Mouse (Mus musculus) hindbrain, embryonic 11.5 days (tissue): ENCODE measurements around the gene Lrrc3c. TPM values are rescaled to one million over a fixed set of nuclear protein-coding genes. Genes with fewer than 3 reads are reported as not detected.

ENCODE experiments used
- ATAC-seq: fragments of 200-750 bp; cut with Nextera tagmentation; 2 replicates; pipeline ENCODE4 v1.8.0; 2017; ENCODE audit warnings: mild to moderate bottlenecking, moderate TSS enrichment, moderate library complexity; ENCODE audit not compliant: low FRiP score
- DNase-seq: peaks from one replicate; pipeline ENCODE4 v3.0.0-alpha.2; 2015; ENCODE audit warnings: low spot score
- H3K27ac ChIP-seq: fragments of 300-500 bp; sonication (generic); 2 replicates; pipeline ENCODE4 v1.5.1; 2014; ENCODE audit warnings: mild to moderate bottlenecking, low read depth, low read length
- H3K27me3 ChIP-seq: fragments of 300-500 bp; sonication (generic); 2 replicates; pipeline ENCODE4 v1.6.1; 2014; ENCODE audit warnings: mild to moderate bottlenecking, low read length, moderate library complexity, mixed read lengths; ENCODE audit not compliant: control insufficient read depth, insufficient read depth
- H3K36me3 ChIP-seq: fragments of 300-500 bp; sonication (generic); 2 replicates; pipeline ENCODE4 v1.6.1; 2014; ENCODE audit warnings: mild to moderate bottlenecking, low read length, moderate library complexity, mixed read lengths; ENCODE audit not compliant: control insufficient read depth, insufficient read depth
- H3K4me1 ChIP-seq: fragments of 300-500 bp; sonication (generic); replicated peaks from 2 replicates; pipeline ENCODE4 v1.6.1; 2014; ENCODE audit warnings: low read length, mixed read lengths; ENCODE audit not compliant: control insufficient read depth, insufficient read depth
- H3K4me2 ChIP-seq: fragments of 300-500 bp; sonication (generic); replicated peaks from 2 replicates; pipeline ENCODE4 v1.6.1; 2014; ENCODE audit warnings: mild to moderate bottlenecking, low read depth, low read length
- H3K4me3 ChIP-seq: fragments of 300-500 bp; sonication (generic); 2 replicates; pipeline ENCODE4 v1.5.1; 2014; ENCODE audit warnings: low read depth, low read length
- H3K9ac ChIP-seq: fragments of 300-500 bp; sonication (generic); 2 replicates; pipeline ENCODE4 v1.6.1; 2014; ENCODE audit warnings: low read depth, low read length
- H3K9me3 ChIP-seq: fragments of 300-500 bp; sonication (generic); 2 replicates; pipeline ENCODE4 v1.6.1; 2016; ENCODE audit warnings: low read length; ENCODE audit not compliant: control insufficient read depth
- WGBS: fragments of 180-500 bp; shearing (Covaris S2); extraction: QIAGEN DNeasy Blood & Tissue Kit; methylation state at CpG from one replicate; pipeline ENCODE4 v1.1.7; 2014; 5-methylcytosine and 5-hydroxymethylcytosine counted together
- polyA plus RNA-seq: library from polyadenylated mRNA; unstranded; fragments of >200 nt; fragmentation: Nextera tagmentation; extraction: Ambion mirVana; gene quantifications from 2 replicates; pipeline ENCODE4 v1.2.1, GENCODE M21; 2014

Lrrc3c gene
- not detected in 2 replicates for polyA plus RNA-seq

DNA sequence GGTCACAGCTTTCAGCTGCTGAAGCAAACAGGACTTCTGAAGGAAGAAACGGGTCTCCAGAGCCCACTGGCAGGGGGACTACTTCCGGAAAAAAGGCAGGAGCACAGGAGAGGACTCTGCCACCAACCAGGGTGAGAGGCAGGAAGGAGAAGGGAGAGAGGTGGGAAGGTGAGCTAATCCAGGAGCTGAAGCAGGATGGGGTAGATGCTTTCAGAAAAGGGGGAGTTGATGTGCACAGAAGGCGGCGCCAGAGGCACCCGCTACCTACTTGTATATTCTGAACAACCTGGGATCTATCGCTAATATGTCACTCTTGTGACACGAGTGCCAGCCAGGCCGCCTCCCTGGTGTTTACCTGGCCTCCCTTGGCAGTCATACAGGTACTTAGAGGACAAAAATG lies at the start of gene Lrrc3c:
TSS of gene Lrrc3c (plus strand) at position 301 of the 400 bp plus-strand sequence.
- no peak within 1 kb of the TSS for H3K4me3 ChIP-seq
- no peak within 1 kb of the TSS for H3K27ac ChIP-seq
- no peaks in the 10 kb centered on the region for H3K36me3 ChIP-seq
- no peaks in the 10 kb centered on the region for H3K4me1 ChIP-seq
- H3K4me2 ChIP-seq = no peak within 1 kb of the TSS
- DNase-seq (no peak), ATAC-seq (no peak)
- no peak within 1 kb of the TSS for H3K9ac ChIP-seq
- H3K9me3 ChIP-seq = no peaks in the 10 kb centered on the region
- 0 out of 2 replicates have a peak, but pooled peaks cover 5% of the 10 kb centered on the region for H3K27me3 ChIP-seq
- 89% methylated on average over 8 of the region's 8 CpGs for WGBS

DNA sequence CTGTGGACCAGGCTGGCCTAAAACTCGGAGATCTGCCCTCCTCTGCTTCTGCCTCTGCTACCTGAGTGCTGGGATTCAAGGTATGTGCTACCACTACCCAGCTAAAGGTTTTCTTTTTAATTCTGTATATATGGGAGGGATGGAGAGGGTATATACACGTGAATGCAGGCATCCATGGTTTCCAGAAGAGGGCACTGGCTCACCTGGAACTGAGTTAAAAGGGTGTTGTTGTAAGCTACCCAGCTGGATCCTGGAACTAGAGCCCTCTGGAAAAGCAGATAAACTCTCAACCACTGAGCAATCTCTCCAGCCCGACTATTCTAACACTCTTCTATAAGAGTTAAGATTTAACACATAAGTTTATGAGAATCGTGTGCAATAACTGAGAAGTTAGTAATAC lies 48.7 kb upstream of the Lrrc3c start:
- Histone ChIP-seq H3K4me2 (no peak overlapping the region), H3K4me3 (no peak overlapping the region), H3K4me1 (no peaks in the 10 kb centered on the region), H3K36me3 (no peaks in the 10 kb centered on the region), H3K9ac (no peak overlapping the region), H3K27ac (no peak overlapping the region), H3K9me3 (no peaks in the 10 kb centered on the region), H3K27me3 (peaks cover 50% of the 10 kb centered on the region)
- ATAC-seq (no peak), DNase-seq (no peak)
- WGBS = 75% methylated on average over 4 of the region's 4 CpGs

DNA sequence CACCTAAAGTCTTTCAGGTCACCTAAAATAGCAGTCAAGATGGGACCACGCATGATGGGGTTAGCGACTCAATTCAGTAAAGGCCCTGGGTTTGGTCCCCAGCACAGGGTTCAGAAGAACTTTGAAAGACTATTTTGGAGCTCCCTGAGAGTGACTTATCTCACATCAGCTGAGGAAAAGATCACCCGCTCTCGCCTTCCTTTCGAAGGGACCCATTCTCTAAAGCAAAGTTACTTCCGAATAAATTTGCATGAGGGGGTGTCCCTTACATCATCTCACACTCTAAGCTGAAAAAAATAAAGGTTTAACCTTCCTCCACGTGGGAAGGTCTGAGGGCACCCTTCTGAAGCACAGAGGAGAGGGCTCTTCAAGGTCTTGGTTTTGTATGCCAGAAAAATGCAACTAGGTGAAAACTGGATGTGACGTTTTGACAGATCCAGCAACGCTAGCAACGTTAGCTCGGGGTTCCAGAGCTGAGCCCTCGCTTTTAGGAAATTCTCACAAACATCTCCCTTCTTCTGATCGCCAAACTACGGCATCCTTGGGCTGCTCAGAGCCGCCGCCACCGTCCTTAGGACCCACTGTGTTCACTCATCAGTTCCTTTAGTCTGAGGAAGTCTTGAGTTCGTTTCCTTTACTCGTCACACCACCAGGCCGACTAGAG lies 47.6 kb upstream of the Lrrc3c start:
- H3K9me3 ChIP-seq = no peaks in the 10 kb centered on the region
- DNase-seq (no peak), ATAC-seq (peak; percentile 2; the same call in 1 of the 2 replicates)
- no peaks in the 10 kb centered on the region for H3K4me1 ChIP-seq
- peaks cover 43% of the 10 kb centered on the region for H3K27me3 ChIP-seq
- H3K4me2 ChIP-seq = peak overlapping the region; percentile 46
- WGBS = 20% methylated on average over 20 of the region's 20 CpGs
- H3K36me3 ChIP-seq = no peaks in the 10 kb centered on the region
- H3K4me3 ChIP-seq = peak overlapping the region; percentile 71
- H3K27ac ChIP-seq = no peak overlapping the region
- H3K9ac ChIP-seq = peak overlapping the region; percentile 74; the same call in 1 of the 2 replicates

DNA sequence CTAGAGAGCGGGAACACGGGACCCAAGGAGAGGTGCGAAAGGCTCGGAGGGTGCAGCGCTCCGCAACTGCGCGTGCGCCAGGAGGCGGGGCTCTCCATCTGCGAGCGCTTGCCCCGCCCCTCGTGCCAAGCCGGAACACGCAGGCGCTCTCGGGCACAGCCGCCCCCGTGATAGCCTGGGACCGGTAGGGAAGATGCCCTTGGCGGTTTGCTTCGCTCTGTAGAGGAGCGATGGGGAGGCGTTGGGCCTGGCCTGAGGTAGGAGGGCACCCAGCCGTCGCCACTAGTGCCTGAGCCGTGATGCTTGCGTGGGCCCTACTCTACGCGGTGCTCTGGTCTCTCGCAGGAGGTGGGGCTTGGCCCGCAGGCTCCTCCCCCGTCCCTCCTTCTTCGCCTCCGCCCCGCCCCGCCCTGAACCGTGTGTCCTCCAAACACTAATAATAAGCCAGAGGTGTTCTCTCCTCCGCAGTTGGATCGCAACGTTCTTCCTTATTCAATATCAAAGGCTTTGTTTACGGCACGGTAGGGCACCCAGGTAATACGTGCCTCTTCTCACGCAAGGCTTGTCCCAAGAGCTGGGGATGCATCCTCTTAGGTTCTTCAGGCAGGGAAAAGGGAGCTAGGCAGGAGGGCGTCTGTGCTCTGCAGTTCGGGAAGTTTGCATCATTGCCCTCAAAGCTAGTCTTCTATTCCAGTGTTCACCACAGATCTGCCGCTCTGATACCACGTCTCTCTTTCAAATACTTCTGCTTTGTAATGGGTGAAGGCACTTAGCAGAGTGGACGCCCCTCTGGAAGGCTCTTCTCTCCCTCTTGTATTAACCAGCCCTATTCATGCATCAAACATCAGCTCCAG lies 46.9 kb upstream of the Lrrc3c start, which contains the start of gene Zpbp2:
TSS of gene Zpbp2 (plus strand) at position 123 of the 854 bp plus-strand sequence.
- DNase-seq (peak; percentile 97), ATAC-seq (peak; percentile 97)
- Histone ChIP-seq H3K36me3 (no peaks in the 10 kb centered on the region), H3K4me1 (no peaks in the 10 kb centered on the region), H3K4me2 (peak within 1 kb of the TSS; percentile 46), H3K27ac (peak within 1 kb of the TSS; percentile 58; the same call in 1 of the 2 replicates), H3K27me3 (peaks cover 36% of the 10 kb centered on the region), H3K4me3 (peak within 1 kb of the TSS; percentile 71), H3K9ac (peak within 1 kb of the TSS; percentile 74), H3K9me3 (no peaks in the 10 kb centered on the region)
- 2% methylated on average over 39 of the region's 51 CpGs for WGBS

DNA sequence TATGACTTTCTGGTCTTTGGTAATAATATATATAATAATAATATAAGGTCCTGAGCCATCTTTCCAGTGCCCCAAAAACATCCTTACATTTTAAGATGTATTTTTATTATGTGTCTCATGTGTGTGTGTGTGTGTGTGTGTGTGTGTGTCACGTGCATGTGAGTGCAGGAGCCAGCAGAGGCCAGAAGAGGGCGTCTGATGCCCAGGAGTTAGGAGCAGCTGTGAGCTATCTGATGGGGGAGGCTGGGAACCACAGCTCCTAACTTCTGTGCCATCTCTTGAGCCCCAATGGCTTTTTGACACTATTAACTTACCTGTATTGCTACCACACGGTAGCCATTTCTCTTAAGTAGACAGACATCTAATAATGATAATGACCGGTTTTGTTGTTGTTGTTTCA lies 44.1 kb upstream of the Lrrc3c start:
- Histone ChIP-seq H3K27ac (no peak overlapping the region), H3K27me3 (peaks cover 13% of the 10 kb centered on the region), H3K36me3 (no peaks in the 10 kb centered on the region), H3K4me2 (no peak overlapping the region), H3K9me3 (no peaks in the 10 kb centered on the region), H3K4me1 (no peaks in the 10 kb centered on the region), H3K9ac (no peak overlapping the region), H3K4me3 (no peak overlapping the region)
- 92% methylated on average over 4 of the region's 4 CpGs for WGBS
- no peak for DNase-seq
- no peak for ATAC-seq

DNA sequence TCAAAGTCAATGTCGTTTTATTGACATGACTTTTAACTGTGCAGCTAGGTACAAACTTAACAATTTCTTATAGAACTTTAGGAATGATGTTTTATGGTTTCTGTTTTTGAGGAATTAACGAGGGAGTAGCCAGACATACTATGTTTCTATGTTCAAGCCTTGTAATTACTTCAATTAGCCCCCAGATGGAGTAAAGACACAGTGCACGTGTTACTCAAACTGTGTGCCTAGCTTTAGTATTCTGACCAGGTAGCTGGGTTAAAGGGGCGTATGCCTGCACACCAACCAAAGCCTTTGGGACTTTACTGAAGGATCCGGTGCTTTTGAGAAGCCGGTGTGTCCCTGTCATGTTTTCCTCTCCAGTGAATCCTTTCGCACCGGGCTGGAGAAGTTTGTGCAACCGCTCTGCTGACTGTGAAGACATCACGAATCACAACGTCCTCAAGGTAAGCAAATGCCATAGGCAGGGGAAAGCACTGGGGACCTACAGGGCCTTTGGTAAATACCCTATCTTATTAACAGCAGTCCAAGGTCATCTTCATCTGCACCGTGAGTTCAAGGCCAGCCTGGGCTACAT lies 42.9 kb upstream of the Lrrc3c start:
- H3K4me2 ChIP-seq = no peak overlapping the region
- ATAC-seq = no peak
- H3K27ac ChIP-seq = no peak overlapping the region
- no peaks in the 10 kb centered on the region for H3K9me3 ChIP-seq
- H3K27me3 ChIP-seq = peaks cover 3% of the 10 kb centered on the region
- no peak overlapping the region for H3K4me3 ChIP-seq
- no peaks in the 10 kb centered on the region for H3K36me3 ChIP-seq
- no peak overlapping the region for H3K9ac ChIP-seq
- H3K4me1 ChIP-seq = no peaks in the 10 kb centered on the region
- WGBS = 73% methylated on average over 12 of the region's 12 CpGs
- DNase-seq = no peak

DNA sequence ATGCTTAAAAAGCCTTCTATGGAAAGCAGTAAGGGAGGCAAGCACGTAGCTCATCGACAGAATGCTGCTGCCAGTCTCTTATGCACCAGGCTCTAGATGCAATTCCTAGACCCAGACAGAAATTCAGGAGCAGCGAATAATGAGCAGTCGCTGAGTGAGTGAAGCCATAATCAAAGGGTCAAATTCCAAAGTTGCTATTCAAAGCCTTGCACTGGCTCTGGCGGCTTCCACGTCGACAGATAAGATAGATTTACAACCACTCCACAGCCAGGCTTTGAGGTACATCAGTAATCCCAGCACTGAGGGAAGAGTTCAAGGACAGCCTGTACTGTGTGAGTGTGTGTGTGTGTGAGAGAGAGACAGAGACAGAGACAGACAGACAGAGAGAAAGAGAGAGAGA lies 37.1 kb upstream of the Lrrc3c start:
- Histone ChIP-seq H3K27me3 (no peaks in the 10 kb centered on the region), H3K36me3 (no peaks in the 10 kb centered on the region), H3K9me3 (no peaks in the 10 kb centered on the region), H3K4me1 (no peaks in the 10 kb centered on the region), H3K27ac (no peak overlapping the region), H3K9ac (no peak overlapping the region), H3K4me3 (no peak overlapping the region), H3K4me2 (no peak overlapping the region)
- DNase-seq (no peak), ATAC-seq (no peak)
- 39% methylated on average over 7 of the region's 7 CpGs for WGBS

DNA sequence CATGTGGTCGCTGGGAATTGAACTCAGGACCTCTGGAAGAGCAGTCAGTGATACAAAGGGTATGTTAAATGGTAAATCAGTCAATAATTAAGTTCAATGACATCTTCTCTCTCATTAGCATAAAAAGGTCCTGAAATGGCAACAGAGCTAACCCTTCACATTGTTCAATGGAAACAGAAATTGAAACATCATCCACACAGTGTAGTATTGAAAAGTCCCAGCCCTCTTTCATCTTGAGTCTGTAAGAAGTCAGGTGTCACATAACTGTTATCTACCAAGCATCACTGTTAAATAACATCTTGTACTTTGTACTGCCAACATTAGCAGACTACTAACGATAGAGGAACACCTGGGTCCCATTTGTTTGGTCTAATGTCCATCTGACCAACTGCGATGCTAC lies 35.1 kb upstream of the Lrrc3c start:
- Histone ChIP-seq H3K4me1 (no peaks in the 10 kb centered on the region), H3K4me2 (no peak overlapping the region), H3K27ac (no peak overlapping the region), H3K9me3 (no peaks in the 10 kb centered on the region), H3K4me3 (no peak overlapping the region), H3K36me3 (no peaks in the 10 kb centered on the region), H3K27me3 (no peaks in the 10 kb centered on the region), H3K9ac (no peak overlapping the region)
- 90% methylated on average over 3 of the region's 3 CpGs for WGBS
- DNase-seq (no peak), ATAC-seq (no peak)
